Mouse (Mus musculus) fibroblast of lung, adult 2 months (primary cell): ENCODE results near the gene Pwwp2b.

Experiments
- DNase-seq: peaks from one replicate; pipeline ENCODE4 v3.0.0-alpha.2; 2011; ENCODE audit warnings: low read depth

The Pwwp2b gene

GRCm38 (mm10) chr7:139247881-139248614 is at the start of gene Pwwp2b:
Pwwp2b (plus strand) TSS chr7:139248482.
- no peak for DNase-seq

GRCm38 (mm10) chr7:139200108-139200507 is 48.2 kb upstream of the Pwwp2b start:
- no peak for DNase-seq

DNA sequence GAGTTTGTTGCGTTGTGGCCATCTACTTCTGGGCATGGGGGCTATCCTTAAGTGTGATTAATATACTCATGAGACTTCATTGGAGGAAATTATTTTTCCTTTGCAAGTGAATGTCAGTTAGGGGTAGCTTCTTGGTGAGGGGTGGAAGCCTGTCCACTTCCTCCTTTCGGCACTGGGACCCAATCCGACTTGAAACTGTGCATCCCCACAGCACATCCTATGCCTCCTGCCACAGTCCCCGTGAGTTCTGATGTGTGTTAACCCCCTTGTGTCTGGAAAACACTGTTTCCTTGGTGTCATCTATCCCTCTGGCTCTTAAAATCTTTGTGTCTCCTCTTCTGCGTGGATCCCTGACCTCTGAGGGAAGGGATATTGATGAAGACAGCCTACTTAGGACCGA is 47.1 kb upstream of the Pwwp2b start:
- DNase-seq = no peak

DNA sequence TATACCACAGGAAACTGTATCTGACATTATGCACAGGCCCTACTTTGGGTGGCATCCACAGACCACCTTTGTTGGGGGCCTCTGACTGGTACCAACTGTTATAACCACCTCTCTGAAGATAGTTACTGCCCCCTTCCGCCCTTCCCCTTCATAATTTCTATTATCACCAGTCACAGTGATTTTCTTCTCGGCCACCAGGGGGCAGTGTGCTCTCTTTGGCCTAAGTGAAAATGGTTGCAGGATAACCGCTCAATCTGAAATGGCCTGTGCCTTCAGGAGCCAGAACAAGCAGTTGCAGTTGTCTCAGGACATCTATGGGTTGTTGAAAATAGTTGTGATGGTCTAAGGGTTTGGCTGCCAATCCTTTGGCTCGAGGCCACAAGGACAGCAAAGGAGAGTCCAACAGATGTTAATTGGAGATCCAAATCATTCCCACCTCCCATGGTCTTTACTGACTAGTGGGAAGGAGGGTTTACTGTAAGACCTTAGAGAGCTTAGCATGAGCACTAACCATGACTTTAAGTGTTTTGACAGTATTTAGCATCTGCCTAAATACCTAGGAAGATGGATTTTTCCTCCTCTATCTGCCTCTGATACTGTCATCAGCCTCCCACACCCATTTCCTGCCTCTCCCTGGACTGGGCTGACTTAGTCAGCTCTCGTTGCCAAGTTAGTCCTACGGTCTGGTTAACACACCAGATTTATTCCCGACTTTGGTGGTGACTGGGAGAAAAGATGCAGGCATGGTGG is 40.1 kb upstream of the Pwwp2b start:
- DNase-seq = peak; percentile 29

DNA sequence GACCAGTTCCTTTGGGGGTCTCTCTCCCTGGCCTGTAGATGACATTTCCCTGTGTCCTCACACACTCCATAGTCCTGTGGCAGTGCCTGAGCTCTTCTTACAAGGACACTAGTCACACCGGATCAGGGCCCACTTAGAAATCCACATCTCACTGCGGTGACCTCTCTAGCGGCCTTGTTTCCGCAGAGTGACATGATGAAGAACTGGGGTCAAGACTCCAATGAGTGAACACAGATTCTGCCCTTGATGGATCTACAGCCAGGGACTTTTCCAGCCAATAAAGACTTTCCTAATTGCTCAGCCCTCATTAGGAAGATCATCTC is 39.5 kb upstream of the Pwwp2b start:
- no peak for DNase-seq

- DNase-seq = no peak
These were observed 36.5 kb upstream of the Pwwp2b start for GRCm38 (mm10) chr7:139211761-139212160.

GRCm38 (mm10) chr7:139212754-139213745 is 35.2 kb upstream of the Pwwp2b start, which contains the start of the genes Lrrc27 and Stk32c:
Lrrc27 (plus strand) TSS chr7:139212988.
Stk32c (minus strand) TSS chr7:139213307.
- DNase-seq = peak; percentile 98

DNA sequence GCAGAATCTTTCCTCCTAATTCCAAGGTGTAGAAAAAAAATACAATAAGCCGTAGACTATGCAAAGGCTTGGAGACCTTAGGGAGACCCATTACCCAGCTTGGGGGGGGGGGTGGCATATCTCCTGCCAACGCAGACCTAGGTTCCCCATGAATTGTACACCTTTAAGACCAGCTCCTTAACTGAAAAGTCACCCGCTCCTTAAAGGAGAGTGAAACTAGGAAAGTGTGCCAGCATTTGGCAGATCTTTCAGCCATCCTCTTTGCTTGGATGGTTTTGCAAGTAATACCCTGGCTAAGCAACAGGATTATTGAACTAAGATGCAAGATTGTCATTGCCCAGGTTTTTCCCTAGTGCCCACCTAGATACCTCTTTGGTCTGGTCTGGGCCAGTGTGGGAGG is 34.5 kb upstream of the Pwwp2b start:
- no peak for DNase-seq

DNA sequence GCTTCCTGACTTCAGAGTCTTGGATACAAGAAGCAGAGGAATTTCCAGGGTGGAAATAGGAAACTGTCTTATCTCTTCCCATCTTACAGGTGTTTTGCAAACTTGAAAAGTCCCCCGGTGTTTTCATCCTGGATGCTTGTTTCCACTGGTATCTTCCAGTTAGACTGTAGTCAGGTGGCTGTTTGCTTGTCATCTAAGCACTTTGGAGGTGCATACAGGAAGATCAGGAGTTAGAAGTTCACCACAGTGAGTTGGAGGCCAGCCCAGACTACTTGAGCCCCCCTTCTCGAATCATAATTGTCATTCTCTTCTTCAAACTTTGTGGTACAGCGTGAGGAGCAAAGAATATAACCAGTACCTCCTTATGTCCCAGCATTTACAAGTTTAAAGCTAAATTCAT is 34.1 kb upstream of the Pwwp2b start:
- DNase-seq = no peak

- no peak for DNase-seq
These were observed 33.5 kb upstream of the Pwwp2b start for GRCm38 (mm10) chr7:139214596-139215340.

DNA sequence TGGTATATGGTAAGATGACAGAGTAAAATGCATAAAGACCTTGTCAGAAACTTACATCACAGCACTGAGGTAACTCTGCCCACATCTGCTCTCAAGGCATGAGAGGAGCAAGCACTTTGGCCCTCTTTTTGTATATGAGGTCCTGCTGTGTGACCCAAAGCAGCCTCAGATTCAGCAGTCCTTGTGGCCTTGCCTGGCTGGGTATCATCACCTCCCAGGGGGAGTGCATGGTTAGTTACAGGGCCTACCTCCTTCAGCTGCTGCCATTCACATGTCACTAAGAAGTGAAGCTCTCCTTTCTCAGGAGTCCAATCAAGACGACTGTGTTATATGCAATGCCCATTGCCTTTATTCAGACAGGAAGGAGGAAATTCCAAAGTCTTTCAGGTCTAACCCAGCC is 32.8 kb upstream of the Pwwp2b start:
- no peak for DNase-seq

GRCm38 (mm10) chr7:139215946-139216345 is 32.3 kb upstream of the Pwwp2b start:
- no peak for DNase-seq

GRCm38 (mm10) chr7:139216464-139216863 is 31.8 kb upstream of the Pwwp2b start:
- DNase-seq = no peak

DNA sequence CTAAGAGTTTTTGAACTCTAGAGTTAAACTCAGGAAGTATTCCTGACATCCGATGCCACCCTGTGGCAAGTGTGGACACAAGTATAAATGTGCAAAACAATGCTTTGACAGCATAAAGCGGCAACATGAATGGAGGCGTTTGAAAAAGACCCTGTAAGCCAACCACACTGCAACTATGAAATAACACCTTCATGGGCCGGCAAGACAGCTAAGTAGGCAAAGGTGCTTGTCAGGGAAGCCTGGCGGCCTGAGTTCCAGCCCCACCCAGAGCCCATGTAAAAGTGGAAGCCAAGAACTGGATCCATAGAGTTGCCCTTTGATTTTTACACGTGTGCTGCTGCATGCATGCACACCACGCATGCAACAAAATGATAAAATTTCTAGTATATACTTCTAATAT is 31.2 kb upstream of the Pwwp2b start:
- DNase-seq = no peak

GRCm38 (mm10) chr7:139218641-139219415 is 29.5 kb upstream of the Pwwp2b start:
- DNase-seq = no peak

GRCm38 (mm10) chr7:139219486-139219885 is 28.8 kb upstream of the Pwwp2b start:
- DNase-seq = no peak

- peak; percentile 82 for DNase-seq
These were observed 28.0 kb upstream of the Pwwp2b start for GRCm38 (mm10) chr7:139220303-139220702.

DNA sequence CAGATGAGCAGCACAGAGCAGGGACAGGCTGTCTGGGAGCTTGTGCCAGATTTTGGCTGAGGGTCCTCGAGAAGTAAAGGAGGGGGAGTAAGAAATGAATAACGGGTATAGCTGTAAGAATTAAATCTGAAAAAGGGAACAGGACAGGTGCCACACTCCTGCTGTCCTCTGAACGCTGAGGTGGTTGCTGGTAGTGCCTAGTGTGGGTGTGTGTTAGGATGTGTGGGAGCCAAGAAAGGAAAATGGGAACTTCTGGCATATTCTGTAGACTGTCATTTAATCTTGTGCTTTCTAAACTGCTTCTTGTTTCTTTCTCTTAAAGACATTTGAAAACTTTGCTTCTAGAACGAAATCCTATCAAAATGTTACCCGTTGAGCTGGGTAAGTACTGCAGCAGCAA is 27.2 kb upstream of the Pwwp2b start:
- DNase-seq = no peak

DNA sequence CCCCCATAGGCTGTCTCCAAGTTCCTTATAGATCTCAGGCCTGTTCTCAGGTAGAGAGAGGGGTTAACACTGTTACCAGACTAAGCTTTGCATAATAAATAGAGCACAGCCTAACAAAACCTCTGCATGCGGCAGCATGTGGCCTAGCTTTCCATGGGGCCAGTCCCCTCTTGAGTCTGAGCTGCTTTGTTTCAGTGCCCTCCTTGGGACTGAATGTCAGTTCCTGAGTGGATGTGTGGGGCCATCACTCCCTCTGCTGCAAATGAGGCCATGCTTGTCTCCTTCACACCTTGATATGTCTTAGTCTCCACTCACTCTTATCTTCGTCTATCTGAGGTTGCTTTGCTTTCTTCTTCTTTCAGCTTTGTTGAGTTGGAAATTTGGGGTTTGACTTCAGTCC is 26.4 kb upstream of the Pwwp2b start:
- no peak for DNase-seq

- no peak for DNase-seq
These were observed 25.9 kb upstream of the Pwwp2b start for GRCm38 (mm10) chr7:139222341-139222740.

- no peak for DNase-seq
These were observed 24.2 kb upstream of the Pwwp2b start for GRCm38 (mm10) chr7:139224070-139224469.
